Mouse (Mus musculus): ENCODE data around the gene Rab29. TPM values are rescaled to one million over a fixed set of nuclear protein-coding genes. Genes with fewer than 3 reads are reported as not detected.
A peak's percentile ranks its signal among the peaks of the same experiment; 100 is the strongest.

Gene Rab29
- polyA plus RNA-seq, 2 experiments = 22.8 to 25.2 TPM

GRCm38 (mm10) chr1:131865596-131865995 is 1.4 kb upstream of the Rab29 start:
- TF ChIP-seq POLR2A (IDR thresholded peaks at IDR 0.05; ENCODE audit: borderline replicate concordance, extremely low read depth, insufficient read depth, insufficient read length) = no peak
- no peak overlapping the region for H3K9ac ChIP-seq (ENCODE audit: low read depth, low read length, severe bottlenecking)
- 74% methylated on average over 5 of the region's 5 CpGs for WGBS
- H3K4me2 ChIP-seq (replicated peaks; ENCODE audit: low read depth, low read length, severe bottlenecking) = no peak overlapping the region
- no peaks in the 10 kb centered on the region for H3K27me3 ChIP-seq (ENCODE audit: control insufficient read depth, insufficient read depth, low read length)
- no peak for ATAC-seq (ENCODE audit: low FRiP score, low read depth)
- peaks cover 6% of the 10 kb centered on the region; the same call in 1 of the 2 replicates for H3K4me1 ChIP-seq (ENCODE audit: control insufficient read depth, insufficient read depth, low read length)
- no peak overlapping the region for H3K4me3 ChIP-seq (replicated peaks; ENCODE audit: low read length)
- H3K36me3 ChIP-seq (ENCODE audit: control insufficient read depth, insufficient read depth, low read length) = no peaks in the 10 kb centered on the region
- no peak for DNase-seq (ENCODE audit: low spot score)
- no peak overlapping the region for H3K27ac ChIP-seq (replicated peaks; ENCODE audit: low read depth, low read length)
- no peaks in the 10 kb centered on the region for H3K9me3 ChIP-seq (ENCODE audit: control insufficient read depth, low read length)

GRCm38 (mm10) chr1:131866304-131866999 is 572 bp upstream of the Rab29 start:
- DNase-seq (ENCODE audit: low spot score) = no peak
- Histone ChIP-seq H3K9me3 (ENCODE audit: control insufficient read depth, low read length) (no peaks in the 10 kb centered on the region), H3K27me3 (ENCODE audit: control insufficient read depth, insufficient read depth, low read length) (no peaks in the 10 kb centered on the region), H3K27ac (replicated peaks; ENCODE audit: low read depth, low read length) (no peak overlapping the region), H3K9ac (ENCODE audit: low read depth, low read length, severe bottlenecking) (no peak overlapping the region), H3K4me1 (ENCODE audit: control insufficient read depth, insufficient read depth, low read length) (peaks cover 6% of the 10 kb centered on the region; the same call in 1 of the 2 replicates), H3K36me3 (ENCODE audit: control insufficient read depth, insufficient read depth, low read length) (no peaks in the 10 kb centered on the region), H3K4me3 (replicated peaks; ENCODE audit: low read length) (peak overlapping the region; percentile 54; the same call in 1 of the 2 replicates), H3K4me2 (replicated peaks; ENCODE audit: low read depth, low read length, severe bottlenecking) (no peak overlapping the region; the same call in 1 of the 2 replicates)
- 82% methylated on average over 6 of the region's 6 CpGs for WGBS
- no peak for ATAC-seq (ENCODE audit: low FRiP score, low read depth)
- TF ChIP-seq POLR2A (IDR thresholded peaks at IDR 0.05; ENCODE audit: borderline replicate concordance, extremely low read depth, insufficient read depth, insufficient read length) = no peak

- H3K4me1 ChIP-seq (ENCODE audit: control insufficient read depth, insufficient read depth, low read length) = peaks cover 6% of the 10 kb centered on the region; the same call in 1 of the 2 replicates
- no peaks in the 10 kb centered on the region for H3K27me3 ChIP-seq (ENCODE audit: control insufficient read depth, insufficient read depth, low read length)
- no peak overlapping the region for H3K27ac ChIP-seq (replicated peaks; ENCODE audit: low read depth, low read length)
- H3K4me3 ChIP-seq (replicated peaks; ENCODE audit: low read length) = peak overlapping the region; percentile 54
- no peak for TF ChIP-seq POLR2A (IDR thresholded peaks at IDR 0.05; ENCODE audit: borderline replicate concordance, extremely low read depth, insufficient read depth, insufficient read length)
- no peaks in the 10 kb centered on the region for H3K9me3 ChIP-seq (ENCODE audit: control insufficient read depth, low read length)
- no peak for ATAC-seq (ENCODE audit: low FRiP score, low read depth)
- 18% methylated on average over 10 of the region's 10 CpGs for WGBS
- no peak for DNase-seq (ENCODE audit: low spot score)
- H3K36me3 ChIP-seq (ENCODE audit: control insufficient read depth, insufficient read depth, low read length) = no peaks in the 10 kb centered on the region; the same call in 1 of the 2 replicates
- H3K9ac ChIP-seq (ENCODE audit: low read depth, low read length, severe bottlenecking) = peak overlapping the region; percentile 61
- H3K4me2 ChIP-seq (replicated peaks; ENCODE audit: low read depth, low read length, severe bottlenecking) = peak overlapping the region; percentile 80
Observed at GRCm38 (mm10) chr1:131867946-131868290, 894 bp downstream of the Rab29 start.

- no peak overlapping the region for H3K27ac ChIP-seq (replicated peaks; ENCODE audit: low read depth, low read length)
- 81% methylated on average over 2 of the region's 2 CpGs for WGBS
- H3K4me3 ChIP-seq (replicated peaks; ENCODE audit: low read length) = no peak overlapping the region
- peaks cover 6% of the 10 kb centered on the region; the same call in 1 of the 2 replicates for H3K4me1 ChIP-seq (ENCODE audit: control insufficient read depth, insufficient read depth, low read length)
- TF ChIP-seq POLR2A (IDR thresholded peaks at IDR 0.05; ENCODE audit: borderline replicate concordance, extremely low read depth, insufficient read depth, insufficient read length) = no peak
- no peak overlapping the region for H3K4me2 ChIP-seq (replicated peaks; ENCODE audit: low read depth, low read length, severe bottlenecking)
- no peak overlapping the region for H3K9ac ChIP-seq (ENCODE audit: low read depth, low read length, severe bottlenecking)
- DNase-seq (ENCODE audit: low spot score) (no peak), ATAC-seq (ENCODE audit: low FRiP score, low read depth) (no peak)
- no peaks in the 10 kb centered on the region for H3K9me3 ChIP-seq (ENCODE audit: control insufficient read depth, low read length)
- no peaks in the 10 kb centered on the region; the same call in 1 of the 2 replicates for H3K36me3 ChIP-seq (ENCODE audit: control insufficient read depth, insufficient read depth, low read length)
- no peaks in the 10 kb centered on the region for H3K27me3 ChIP-seq (ENCODE audit: control insufficient read depth, insufficient read depth, low read length)
Observed at GRCm38 (mm10) chr1:131869561-131869960, 2.5 kb downstream of the Rab29 start.

GRCm38 (mm10) chr1:131872856-131873255 is 5.8 kb downstream of the Rab29 start:
- no peak overlapping the region for H3K9ac ChIP-seq (ENCODE audit: low read depth, low read length, severe bottlenecking)
- WGBS = 57% methylated on average over 1 of the region's 1 CpGs
- no peak for TF ChIP-seq POLR2A (IDR thresholded peaks at IDR 0.05; ENCODE audit: borderline replicate concordance, extremely low read depth, insufficient read depth, insufficient read length)
- no peak for ATAC-seq (ENCODE audit: low FRiP score, low read depth)
- no peak overlapping the region for H3K4me2 ChIP-seq (replicated peaks; ENCODE audit: low read depth, low read length, severe bottlenecking)
- no peaks in the 10 kb centered on the region for H3K27me3 ChIP-seq (ENCODE audit: control insufficient read depth, insufficient read depth, low read length)
- no peak overlapping the region for H3K4me3 ChIP-seq (replicated peaks; ENCODE audit: low read length)
- H3K9me3 ChIP-seq (ENCODE audit: control insufficient read depth, low read length) = no peaks in the 10 kb centered on the region
- DNase-seq (ENCODE audit: low spot score) = no peak
- H3K27ac ChIP-seq (replicated peaks; ENCODE audit: low read depth, low read length) = no peak overlapping the region
- no peaks in the 10 kb centered on the region; the same call in 1 of the 2 replicates for H3K36me3 ChIP-seq (ENCODE audit: control insufficient read depth, insufficient read depth, low read length)
- peaks cover 3% of the 10 kb centered on the region; the same call in 1 of the 2 replicates for H3K4me1 ChIP-seq (ENCODE audit: control insufficient read depth, insufficient read depth, low read length)

Data from limb, embryonic 14.5 days (tissue).